Mouse (Mus musculus) kidney, adult 2 months (tissue): ENCODE measurements around the gene M1ap.

Source experiments
- CTCF ChIP-seq: fragments of 200-500 bp; conservative IDR thresholded peaks from 2 replicates; pipeline ENCODE4 v1.5.1; 2011; ENCODE audit warnings: low read depth, mild to moderate bottlenecking, control low read depth, low read length, moderate library complexity, mixed read lengths; ENCODE audit not compliant: insufficient read depth, insufficient read length
- POLR2A ChIP-seq: fragments of 200-500 bp; IDR thresholded peaks from one replicate; pipeline ENCODE4 v1.6.1; 2011; ENCODE audit warnings: low read depth, low read length, control low read depth

DNA sequence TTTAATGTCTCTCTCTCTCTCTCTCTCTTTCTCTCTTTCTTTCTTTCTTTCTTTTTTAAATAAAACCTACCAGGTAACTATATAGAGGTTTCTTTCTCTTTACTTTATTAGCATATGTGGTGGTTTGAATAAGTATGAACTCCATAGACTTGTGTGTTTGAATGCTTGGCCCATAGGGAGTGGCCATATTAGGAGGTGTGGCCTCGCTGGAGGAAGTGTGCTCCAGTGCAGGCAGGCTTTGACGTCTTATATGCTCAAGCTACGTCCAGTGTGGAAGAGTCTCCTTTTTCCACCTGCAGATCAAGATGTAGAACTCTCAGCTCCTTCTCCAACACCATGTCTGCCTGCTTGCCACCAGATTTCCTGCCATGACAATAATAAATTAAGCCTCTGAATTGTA, 72.3 kb downstream of the M1ap start:
- TF ChIP-seq CTCF (no peak), POLR2A (no peak)
